Mouse (Mus musculus) heart, postnatal 14 days (tissue): Measurements from ENCODE around the gene Evi5l. TPM values are rescaled to one million over a fixed set of nuclear protein-coding genes. Genes with fewer than 3 reads are reported as not detected.

Source experiments
- DNase-seq, 2 experiments: peaks; one replicate each; pipeline ENCODE4 v3.0.0; 2021 to 2022
- intact Hi-C: fragments of 180-260 bp; cut with DNase I; formaldehyde crosslinking; loops from one replicate; pipeline ENCODE4 v1.15.1; 2025
- long read RNA-seq, 2 experiments: library from polyadenylated mRNA; stranded (forward); transcript quantifications; one replicate each; pipeline ENCODE4 v2.0.0; 2021
- total RNA-seq, 2 experiments: library from RNA; stranded (reverse); gene quantifications; 2 replicates each; pipeline ENCODE4 v1.2.3; 2021

The Evi5l gene
- total RNA-seq = 10 to 100 TPM; 22.2 to 24.5 TPM
- long read RNA-seq, experiment 1, transcript Evi5l-203 (20 exons, 3,938 nt) = major isoform, 19 of 33 reads
- long read RNA-seq, experiment 1, partial matches to known transcripts = 4 of 33 reads
- long read RNA-seq, experiment 1, other reads (novel, unspliced or antisense) = 6 of 33 reads
- long read RNA-seq, experiment 2, transcript Evi5l-203 (20 exons, 3,938 nt) = major isoform, 20 of 29 reads
- long read RNA-seq, experiment 2, partial matches to known transcripts = 4 of 29 reads
- long read RNA-seq, experiment 2, other reads (novel, unspliced or antisense) = 5 of 29 reads

DNA sequence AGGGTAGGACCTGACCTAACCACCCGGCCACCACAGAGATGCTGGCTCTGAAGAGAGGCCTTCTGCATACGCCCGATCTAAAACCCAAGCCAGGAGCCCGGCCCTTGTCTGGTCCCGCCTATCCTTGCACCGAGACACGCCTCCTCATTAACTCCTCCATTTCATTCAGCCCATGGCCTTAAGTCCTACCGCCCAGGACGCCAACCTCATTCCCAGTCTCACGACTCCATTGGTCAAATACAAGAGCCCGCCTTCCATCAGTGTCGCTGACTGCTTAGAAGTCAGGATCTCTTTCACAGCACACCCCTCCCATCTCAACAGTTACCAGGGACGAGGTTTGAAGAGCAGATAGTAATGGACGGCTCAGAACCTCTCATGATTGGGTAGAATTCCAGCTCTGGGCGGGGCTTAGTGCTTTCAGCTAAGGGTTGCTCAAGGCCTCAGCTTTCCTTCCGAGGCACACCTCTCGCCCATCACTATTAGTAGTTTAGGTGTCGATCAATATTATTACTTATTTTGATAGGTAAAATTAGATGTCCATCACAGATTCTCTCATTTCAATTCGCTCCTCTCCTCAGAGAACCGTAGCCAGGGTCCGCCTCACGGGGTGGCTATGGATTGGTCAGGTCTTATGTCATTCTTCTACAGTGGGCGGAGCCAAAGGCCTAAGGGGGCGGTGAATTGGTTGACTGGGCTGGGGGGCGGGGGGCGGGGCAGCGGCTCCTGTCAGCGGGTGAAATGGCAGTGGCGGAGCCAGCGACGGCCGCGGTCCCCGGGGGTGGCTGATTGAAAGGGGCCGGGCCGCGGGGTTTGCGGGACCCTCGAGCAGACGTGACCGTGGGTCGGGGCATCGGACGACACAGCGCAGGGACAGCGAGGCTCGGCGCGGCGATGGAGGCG lies at the start of gene Evi5l:
Gene Evi5l, plus strand, starts transcription at position 716 of the 900 bp plus-strand sequence.
- intact Hi-C loops = loop anchor here (10.0 kb wide), 2 partner anchors 159 to 449 kb away; partner anchors contain the start of genes Ccl25, Elavl1 and Zfp958
- DNase-seq = peak; percentile 98 to 99

DNA sequence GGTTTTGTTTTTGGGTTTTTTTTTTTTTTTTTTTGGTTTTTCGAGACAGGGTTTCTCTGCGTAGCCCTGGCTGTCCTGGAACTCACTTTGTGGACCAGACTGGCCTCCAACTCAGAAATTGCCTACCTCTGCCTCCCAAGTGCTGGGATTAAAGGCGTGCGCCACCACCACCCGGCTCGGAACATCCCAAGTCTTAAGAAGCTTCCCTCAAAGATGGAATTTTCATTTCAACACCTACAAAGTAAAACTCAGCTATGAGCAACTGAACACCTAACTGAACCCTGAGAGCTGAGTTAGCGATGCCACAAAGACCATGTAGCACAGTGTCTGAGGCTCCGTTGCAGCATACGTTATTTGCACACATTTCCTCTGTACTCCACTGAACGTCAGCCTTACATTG lies 32.6 kb upstream of the Evi5l start, which contains the start of gene Cd209g:
Gene Cd209g, plus strand, starts transcription at position 301 of the 400 bp plus-strand sequence.
- no peak for DNase-seq
- intact Hi-C loops = no loop called here

DNA sequence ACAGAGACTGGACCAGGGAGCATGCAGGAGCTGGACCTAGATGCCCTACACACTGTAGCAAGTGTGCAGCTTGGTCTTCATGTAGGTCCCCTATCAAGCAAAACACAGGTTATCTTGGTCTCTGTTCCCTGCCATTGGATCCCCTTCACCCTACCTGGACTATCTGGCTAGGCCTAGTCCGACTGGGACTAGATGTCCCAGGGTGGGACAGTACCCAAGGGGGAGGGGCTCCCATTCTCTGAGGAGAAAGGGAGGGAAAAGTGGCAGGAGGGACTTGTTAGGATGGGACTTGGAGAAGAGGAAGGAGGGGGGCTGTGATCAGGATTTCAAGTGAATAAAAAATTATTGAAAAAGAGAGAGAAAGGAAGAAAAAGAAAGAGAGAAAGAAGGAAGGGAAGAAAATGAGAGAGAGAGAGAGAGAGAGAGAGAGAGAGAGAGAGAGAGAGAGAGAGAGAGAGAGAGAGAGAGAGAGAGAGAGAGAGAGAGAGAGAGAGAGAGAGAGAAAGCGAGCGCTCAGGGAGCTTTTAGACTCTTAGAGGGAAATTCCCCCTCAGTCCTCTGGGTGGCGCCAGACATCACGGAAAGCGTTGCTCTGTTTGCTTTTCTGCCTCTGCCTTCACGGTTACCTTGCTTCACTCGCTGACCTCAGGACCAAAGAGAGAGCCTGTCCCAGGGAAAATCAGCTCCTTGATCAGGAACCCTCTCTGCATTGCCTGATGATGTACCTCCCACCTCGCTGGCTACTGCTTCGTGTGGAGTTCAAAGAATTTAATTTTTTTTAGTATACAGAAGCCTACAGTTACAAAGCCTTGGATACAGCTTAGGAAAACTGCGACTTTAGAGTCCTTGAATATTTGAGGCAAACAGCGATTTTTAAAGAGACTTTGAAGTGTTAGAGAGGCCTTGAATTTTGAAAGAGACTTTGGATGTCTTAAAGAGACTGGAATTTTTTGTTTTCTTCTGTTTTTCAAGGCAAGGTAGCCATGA lies 26.4 kb upstream of the Evi5l start:
- peak; percentile 70 to 85 for DNase-seq
- intact Hi-C loops = loop anchor here (2.0 to 10.0 kb wide), 4 partner anchors 119 to 445 kb away; partner anchors contain the start of gene Ctxn1

GRCm38 (mm10) chr8:4141721-4142120 lies 24.6 kb upstream of the Evi5l start:
- no peak for DNase-seq
- intact Hi-C loops = loop anchor here (2.0 to 10.0 kb wide), 4 partner anchors 117 to 443 kb away; partner anchors contain the start of gene Ctxn1

DNA sequence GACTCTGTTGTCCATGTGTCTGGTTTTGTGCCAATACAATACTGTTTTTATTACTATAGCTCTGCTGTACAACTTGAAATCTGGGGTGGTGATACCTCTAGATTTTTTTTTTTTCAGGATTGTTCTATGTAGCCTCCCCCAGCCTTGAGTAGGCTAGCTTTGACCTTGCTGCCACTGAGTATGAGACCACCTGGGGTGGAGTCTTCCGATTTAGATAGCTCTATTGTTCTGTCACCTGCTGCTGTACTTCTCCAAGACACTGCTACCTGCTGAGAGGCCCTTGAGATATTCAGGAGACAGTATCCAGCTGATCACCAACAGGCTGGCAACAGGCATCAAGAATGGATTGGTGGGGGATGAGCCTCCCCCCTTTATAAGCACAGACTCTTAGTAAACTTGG lies 19.1 kb upstream of the Evi5l start:
- no peak for DNase-seq
- intact Hi-C loops = loop anchor here (10.0 kb wide), 1 partner anchor 438 kb away; no protein-coding TSS in a partner anchor

- DNase-seq = no peak
- intact Hi-C loops = no loop called here
These were observed 11.5 kb upstream of the Evi5l start for GRCm38 (mm10) chr8:4154878-4155277.

GRCm38 (mm10) chr8:4162786-4163185 lies 3.6 kb upstream of the Evi5l start:
- intact Hi-C loops = loop anchor here (10.0 kb wide), 2 partner anchors 162 to 452 kb away; partner anchors contain the start of genes Ccl25, Elavl1 and Zfp958
- DNase-seq = no peak

- intact Hi-C loops = loop anchor here (10.0 kb wide), 2 partner anchors 159 to 449 kb away; partner anchors contain the start of genes Ccl25, Elavl1 and Zfp958
- no peak for DNase-seq
These were observed 1.1 kb upstream of the Evi5l start for GRCm38 (mm10) chr8:4165176-4165851.

GRCm38 (mm10) chr8:4166881-4167525 lies 636 bp downstream of the Evi5l start:
- DNase-seq = no peak
- intact Hi-C loops = loop anchor here (10.0 kb wide), 2 partner anchors 158 to 448 kb away; partner anchors contain the start of genes Ccl25, Elavl1 and Zfp958

DNA sequence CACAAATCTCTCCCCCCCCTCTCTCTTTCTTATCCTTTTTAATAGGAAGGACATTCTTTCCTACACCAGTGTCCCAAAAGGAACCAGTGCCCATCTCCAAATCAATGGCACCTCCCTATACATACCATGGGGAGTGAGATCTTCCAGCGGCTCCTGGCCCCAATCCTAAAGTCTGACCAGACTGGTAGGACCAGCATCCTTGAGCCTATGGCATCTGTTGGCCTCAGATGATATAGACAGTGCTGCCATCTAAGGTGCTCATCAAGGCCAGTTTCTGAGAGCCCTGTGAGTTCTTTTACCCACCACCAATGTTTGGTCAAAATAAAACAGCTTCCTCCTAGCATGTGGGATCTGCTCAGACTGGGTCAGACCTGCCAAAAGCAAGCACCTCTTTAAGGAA lies 1.6 kb downstream of the Evi5l start:
- intact Hi-C loops = loop anchor here (10.0 kb wide), 2 partner anchors 157 to 447 kb away; partner anchors contain the start of genes Ccl25, Elavl1 and Zfp958
- DNase-seq = no peak

GRCm38 (mm10) chr8:4172486-4172885 lies 6.1 kb downstream of the Evi5l start:
- no peak for DNase-seq
- intact Hi-C loops = no loop called here

- intact Hi-C loops = no loop called here
These were observed 7.7 kb downstream of the Evi5l start for GRCm38 (mm10) chr8:4174018-4174417.

GRCm38 (mm10) chr8:4183409-4183808 lies 17.0 kb downstream of the Evi5l start:
- intact Hi-C loops = no loop called here
- no peak for DNase-seq

More at GRCm38 (mm10) chr8:4174018-4174417, 7.7 kb downstream of the Evi5l start:
- DNase-seq = no peak

GRCm38 (mm10) chr8:4186151-4186550 lies 19.8 kb downstream of the Evi5l start:
- intact Hi-C loops = no loop called here
- no peak for DNase-seq

GRCm38 (mm10) chr8:4188605-4189004 lies 22.2 kb downstream of the Evi5l start:
- DNase-seq = no peak
- intact Hi-C loops = no loop called here

GRCm38 (mm10) chr8:4189031-4189722 lies 22.8 kb downstream of the Evi5l start:
- intact Hi-C loops = no loop called here
- DNase-seq = no peak

GRCm38 (mm10) chr8:4192305-4192704 lies 25.9 kb downstream of the Evi5l start:
- intact Hi-C loops = loop anchor here (5.0 to 10.0 kb wide), 4 partner anchors 45 to 182 kb away; partner anchors contain the start of genes Gm49320, Map2k7 and Snapc2
- DNase-seq = no peak
